Mouse (Mus musculus) megakaryocyte, embryonic 14.5 days (primary cell): Measurements from ENCODE around the gene Ppfia2.

Experiments used
- FLI1 ChIP-seq: IDR thresholded peaks from 2 replicates; pipeline ENCODE4 v1.6.1; 2012; ENCODE audit warnings: low read length, inconsistent platforms, mixed read lengths
- GATA1 ChIP-seq: IDR thresholded peaks from 3 replicates; pipeline ENCODE4 v1.6.1; 2012; ENCODE audit warnings: mixed read lengths, low read length, inconsistent platforms, borderline replicate concordance

- TF ChIP-seq GATA1 (no peak), FLI1 (no peak)
Measured at GRCm38 (mm10) chr10:106872714-106873113, 402.6 kb downstream of the Ppfia2 start.
